Mouse (Mus musculus) brain, adult 2 months (tissue): ENCODE data around the gene Adgrf5.
A peak's percentile ranks its signal among the peaks of the same experiment; 100 is the strongest.
"Not testable (repeated sequence)": the region's sequence is repeated elsewhere in the genome, so short reads cannot be mapped to it uniquely, and the experiment has no call there.

Source experiments
- DNase-seq: peaks from one replicate; pipeline ENCODE4 v3.0.0; 2011; ENCODE audit warnings: low read depth, low spot score

Gene Adgrf5

GRCm38 (mm10) chr17:43460245-43461181 lies 100.3 kb downstream of the Adgrf5 start:
- DNase-seq, result peak; percentile 66

DNA sequence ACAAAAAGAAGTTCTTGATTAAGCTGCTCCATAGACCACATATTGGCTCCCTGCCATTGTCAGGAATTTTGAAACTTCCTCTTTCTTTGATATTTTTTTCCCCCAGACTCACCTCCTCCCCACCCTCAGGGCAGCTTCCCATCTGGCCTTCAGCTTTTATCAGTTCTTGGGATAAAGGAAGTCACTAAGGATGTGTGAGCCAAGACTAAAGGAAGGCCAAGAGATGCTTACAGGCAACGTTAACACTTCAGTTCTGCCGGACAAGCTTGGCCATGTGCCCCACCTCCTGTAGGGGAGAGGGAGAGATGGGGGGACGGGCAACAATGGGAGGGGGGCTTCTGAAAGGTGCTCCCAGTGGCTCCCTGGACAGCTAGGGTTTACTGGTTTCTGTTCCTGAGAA lies 109.8 kb downstream of the Adgrf5 start:
- no peak for DNase-seq

DNA sequence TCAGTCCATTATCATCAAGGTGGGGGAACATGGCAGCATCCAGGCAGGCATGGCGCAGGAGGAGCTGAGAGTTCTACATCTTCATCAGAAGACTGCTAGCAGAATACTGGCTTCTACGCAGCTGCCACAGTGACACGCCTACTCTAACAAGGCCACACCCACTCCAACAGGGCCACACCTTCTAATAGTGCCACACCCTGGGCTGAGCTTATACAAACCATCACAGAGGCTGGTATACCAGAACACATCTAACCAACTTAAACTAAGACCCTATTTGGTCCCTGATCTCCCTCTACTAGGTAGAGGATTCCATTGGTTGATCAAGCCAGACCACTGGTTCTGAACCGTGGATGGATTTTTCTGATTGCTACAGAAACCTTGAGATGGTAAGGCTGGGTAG lies 112.3 kb downstream of the Adgrf5 start:
- DNase-seq, result no peak

GRCm38 (mm10) chr17:43474775-43475174 lies 114.5 kb downstream of the Adgrf5 start:
- no peak for DNase-seq

DNA sequence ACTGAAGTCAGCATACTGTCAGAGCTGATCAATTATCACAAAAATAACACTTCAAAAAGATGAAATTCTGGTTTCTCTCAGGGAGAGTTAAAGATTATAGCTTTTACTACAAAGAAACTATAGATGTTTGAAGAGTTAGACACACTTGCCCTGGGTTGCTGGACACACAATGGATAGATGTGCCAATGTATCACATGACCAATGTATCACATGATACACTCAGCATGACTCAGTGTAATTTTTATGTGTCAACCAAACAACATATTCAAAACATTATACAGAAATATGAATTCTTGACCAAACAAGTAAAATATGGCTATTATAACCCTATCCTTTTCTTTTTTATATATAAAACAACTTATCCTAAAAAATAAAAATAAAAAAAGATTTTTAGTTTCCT lies 117.4 kb downstream of the Adgrf5 start:
- no peak for DNase-seq

DNA sequence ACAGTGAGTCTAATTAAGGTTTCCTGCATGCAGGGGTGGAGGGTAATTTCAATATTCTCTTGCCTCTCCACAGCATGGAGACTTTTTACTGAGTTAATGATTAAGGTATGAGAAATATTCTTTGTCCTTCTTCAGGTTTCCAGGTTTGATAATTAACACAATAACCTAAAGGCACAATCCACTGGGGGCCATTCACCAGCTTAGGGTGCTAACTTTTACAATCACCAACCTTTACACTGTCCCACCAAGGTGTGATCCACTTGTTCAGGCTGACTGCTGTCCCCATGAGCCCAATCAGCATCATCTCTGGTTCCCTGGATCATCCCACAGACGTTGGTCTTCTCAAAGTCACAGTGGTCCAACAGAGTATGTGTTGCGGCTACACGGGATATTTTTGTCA lies 125.7 kb downstream of the Adgrf5 start:
- no peak for DNase-seq

DNA sequence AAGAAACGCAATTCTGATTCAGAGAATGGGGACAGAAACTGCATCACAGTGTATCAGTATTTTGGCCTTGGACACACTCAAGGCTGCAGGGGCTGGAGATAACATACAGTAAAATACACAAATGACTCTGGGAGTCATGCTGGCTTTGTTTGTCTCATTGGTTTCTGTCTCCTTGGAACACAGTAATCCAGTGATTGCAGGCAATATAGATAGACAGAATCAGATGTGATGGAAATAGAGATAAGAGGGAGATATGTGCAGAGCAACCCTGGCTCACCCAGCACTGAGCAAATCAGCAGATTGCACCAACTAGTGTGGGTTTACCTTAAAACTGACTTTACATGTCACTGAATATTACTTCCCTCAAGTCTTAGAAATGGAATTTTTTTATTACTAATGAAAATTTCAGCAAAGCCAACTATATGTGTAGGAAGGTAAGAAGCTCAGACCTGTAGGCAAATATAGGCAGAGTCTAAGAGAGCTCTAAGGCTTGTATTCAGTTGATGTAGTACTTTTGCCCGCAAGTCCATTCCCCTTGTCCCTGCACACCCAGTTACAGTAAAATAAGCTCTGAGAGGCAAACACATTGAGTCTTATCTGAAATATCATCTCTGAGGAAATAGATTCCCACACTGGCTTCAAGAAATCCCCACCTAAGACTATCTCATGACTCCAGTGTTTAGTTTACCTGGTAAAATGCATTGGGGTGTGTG lies 128.3 kb downstream of the Adgrf5 start:
- DNase-seq, result no peak

- DNase-seq, result not testable (repeated sequence)
Measured at GRCm38 (mm10) chr17:43490371-43490770, 130.1 kb downstream of the Adgrf5 start.

DNA sequence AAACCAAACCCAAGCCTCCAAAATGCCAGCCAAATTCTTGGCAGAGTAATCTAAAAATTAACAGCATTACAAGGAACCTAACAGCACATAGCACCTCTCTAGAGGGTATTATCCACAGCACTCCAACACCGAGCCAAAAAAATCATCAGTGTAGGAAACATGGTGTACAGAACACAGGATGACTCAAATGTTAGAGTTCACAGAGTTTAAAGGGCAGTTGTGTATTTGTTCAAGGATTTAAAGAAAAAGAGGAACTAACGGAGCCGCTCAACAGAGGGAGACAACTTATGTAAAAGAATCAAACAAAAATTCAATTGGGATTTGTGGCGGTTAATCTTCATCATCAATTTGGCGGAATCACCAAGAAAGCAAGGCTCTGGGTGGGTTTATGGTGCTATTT lies 135.3 kb downstream of the Adgrf5 start:
- DNase-seq, result no peak

GRCm38 (mm10) chr17:43497521-43497920 lies 137.3 kb downstream of the Adgrf5 start:
- no peak for DNase-seq

- no peak for DNase-seq
Measured at GRCm38 (mm10) chr17:43500513-43500912, 140.3 kb downstream of the Adgrf5 start.

DNA sequence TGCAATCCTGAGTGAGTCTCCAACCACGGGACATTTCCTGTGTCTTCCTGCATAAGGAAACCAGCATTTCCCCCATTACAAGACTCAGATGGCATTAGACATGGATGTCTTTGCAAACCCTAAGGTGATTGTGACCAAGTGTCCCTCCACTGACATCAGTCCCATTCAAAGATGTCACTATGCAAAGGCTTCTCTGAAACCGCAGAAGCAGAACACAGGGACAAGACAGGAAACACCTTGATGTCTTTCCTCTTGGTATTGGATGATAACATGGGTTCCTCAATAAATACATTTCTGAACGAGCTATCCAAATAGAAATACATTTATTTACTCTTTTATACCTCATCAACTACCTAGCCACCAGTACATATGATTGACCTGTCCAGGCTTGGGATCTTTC lies 141.0 kb downstream of the Adgrf5 start:
- no peak for DNase-seq

- no peak for DNase-seq
Measured at GRCm38 (mm10) chr17:43501631-43502030, 141.4 kb downstream of the Adgrf5 start.

GRCm38 (mm10) chr17:43502592-43502991 lies 142.3 kb downstream of the Adgrf5 start, which contains the start of gene Mep1a:
Mep1a (minus strand) TSS chr17:43502812.
- no peak for DNase-seq

- DNase-seq, result no peak
Measured at GRCm38 (mm10) chr17:43503861-43504593, 143.8 kb downstream of the Adgrf5 start.

- DNase-seq, result no peak
Measured at GRCm38 (mm10) chr17:43504594-43504934, 144.3 kb downstream of the Adgrf5 start.
